Mouse (Mus musculus): ENCODE measurements around the gene Fcor.
A peak's percentile ranks its signal among the peaks of the same experiment; 100 is the strongest.

Gene Fcor

DNA sequence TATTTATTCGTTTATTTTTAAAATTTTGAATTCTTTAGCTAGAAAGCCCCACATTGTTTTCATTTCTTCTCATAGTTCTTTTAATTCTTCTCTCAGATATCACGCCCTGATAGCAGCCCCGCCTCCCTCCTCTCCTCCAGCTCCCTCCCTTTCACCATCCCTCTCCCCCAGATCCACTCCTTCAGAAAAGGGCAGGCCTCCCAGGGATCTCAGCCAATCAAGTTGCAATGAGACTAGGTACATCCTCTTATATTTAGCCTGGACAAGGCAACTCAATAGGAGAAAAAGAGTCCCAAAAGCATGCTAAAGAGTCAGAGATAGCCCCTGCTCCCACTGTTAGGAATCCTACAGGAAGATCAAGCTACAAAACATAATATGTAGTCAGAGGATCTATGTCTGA is 2.5 kb upstream of the Fcor start:
- no peak for DNase-seq (ENCODE audit: low spot score)

DNA sequence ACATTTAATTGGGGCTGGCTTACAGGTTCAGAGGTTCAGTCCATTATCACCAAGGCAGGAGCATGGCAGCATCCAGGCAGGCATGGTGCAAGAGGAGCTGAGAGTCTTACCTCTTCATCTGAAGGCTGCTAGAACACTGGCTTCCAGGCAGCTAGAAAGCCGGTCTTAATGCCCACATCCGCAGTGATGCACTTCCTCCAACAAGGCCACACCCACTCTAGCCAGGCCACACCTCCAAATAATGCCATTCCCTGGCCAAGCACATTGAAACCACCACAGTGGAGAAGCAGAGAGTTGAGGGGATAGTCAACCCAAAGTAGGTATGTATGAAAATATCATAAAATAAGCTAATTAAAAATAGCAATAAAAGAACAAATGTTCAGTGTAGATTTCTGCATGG is 1.8 kb downstream of the Fcor start:
- DNase-seq (ENCODE audit: low spot score), result no peak

DNA sequence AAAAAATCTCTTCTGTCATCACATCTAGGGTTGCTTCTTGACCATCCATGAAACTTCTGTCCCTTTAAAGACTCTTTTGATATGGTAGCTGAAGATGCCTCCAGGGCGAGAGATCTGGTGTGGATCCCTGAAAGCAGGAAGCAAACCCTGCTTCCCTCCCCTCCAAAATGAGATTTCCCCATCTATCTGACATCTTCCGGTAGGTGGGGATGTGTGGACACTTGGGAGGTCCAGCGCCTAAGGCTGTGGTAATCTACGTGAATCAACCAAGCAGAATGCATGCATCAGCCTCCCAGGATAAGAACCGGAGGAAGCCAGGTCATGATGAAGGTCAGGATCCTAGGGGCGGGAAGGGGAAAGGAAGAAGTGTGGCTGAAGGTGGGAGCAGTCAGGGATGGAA is 6.7 kb downstream of the Fcor start, which contains the start of gene Mcemp1:
Mcemp1 (plus strand) TSS at position 248 of the 400 bp plus-strand sequence.
- DNase-seq (ENCODE audit: low spot score), result no peak

DNA sequence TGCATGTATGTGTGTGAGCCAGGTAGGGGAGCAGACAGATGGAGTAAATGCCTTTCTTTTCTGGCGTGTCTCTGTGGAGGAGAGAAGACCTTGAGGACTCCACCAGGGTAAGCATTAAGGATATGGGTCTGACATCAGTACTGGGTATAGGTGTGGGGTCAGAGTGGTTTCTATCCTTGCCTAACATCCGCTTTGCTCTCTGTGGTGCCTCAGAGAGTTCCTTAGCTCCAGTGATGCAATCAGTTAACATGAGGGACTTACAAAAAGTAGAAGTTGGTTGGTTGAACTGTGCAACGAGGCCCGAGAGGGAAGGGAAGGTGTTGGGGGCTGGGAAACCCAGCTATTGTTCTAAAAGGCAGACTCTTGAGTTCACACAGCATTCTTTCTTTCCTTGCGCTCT is 7.8 kb downstream of the Fcor start:
- no peak for DNase-seq (ENCODE audit: low spot score)

DNA sequence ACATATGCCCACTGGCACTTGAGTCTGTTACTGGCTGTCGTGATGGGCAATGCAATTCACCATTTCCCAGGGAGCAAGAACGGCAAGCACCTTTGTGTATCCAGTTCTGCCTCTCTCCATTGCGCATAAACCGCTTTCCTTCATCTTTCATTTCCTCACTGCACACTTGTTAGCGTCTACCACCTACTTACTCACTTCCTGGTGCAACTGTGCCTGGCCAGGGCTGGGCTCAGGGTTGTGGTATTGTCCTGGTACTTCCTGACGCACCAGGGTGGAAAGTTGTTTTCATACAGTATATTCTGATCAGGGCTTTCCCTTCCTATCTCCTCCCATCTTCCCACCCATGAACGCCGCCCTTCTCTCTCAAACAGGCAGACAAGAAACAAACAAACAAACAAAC is 11.3 kb downstream of the Fcor start:
- no peak for DNase-seq (ENCODE audit: low spot score)

DNA sequence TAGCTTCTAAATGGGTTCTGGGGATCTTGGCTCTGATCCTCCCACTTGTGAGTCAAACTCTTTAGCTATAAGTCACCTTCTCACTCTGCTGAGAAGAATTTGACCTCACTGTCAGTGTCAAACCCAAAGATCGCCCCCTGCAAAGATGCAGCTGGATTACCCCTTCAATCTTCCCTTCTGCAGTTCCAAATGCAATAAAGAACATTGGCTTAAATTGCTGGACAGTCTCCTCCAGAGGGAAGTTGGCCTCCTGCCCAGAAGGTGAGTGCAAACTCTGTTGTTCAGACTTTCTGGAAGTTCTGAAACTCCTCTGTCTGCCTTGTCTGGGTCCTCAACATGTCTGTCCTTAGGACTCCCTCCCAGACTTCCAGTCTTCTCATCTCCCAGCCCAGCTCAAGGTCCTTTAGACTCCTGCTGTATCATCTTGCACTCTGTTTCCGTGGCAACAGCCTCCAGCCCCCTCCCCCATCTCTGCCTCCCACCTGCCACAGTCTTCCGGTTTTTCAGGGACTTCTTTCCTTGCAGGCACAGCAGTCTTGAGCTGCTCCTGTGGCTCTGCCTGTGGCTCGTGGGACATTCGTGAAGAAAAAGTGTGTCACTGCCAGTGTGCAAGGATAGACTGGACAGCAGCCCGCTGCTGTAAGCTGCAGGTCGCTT is 15.3 kb downstream of the Fcor start:
- DNase-seq (ENCODE audit: low spot score), result no peak

DNA sequence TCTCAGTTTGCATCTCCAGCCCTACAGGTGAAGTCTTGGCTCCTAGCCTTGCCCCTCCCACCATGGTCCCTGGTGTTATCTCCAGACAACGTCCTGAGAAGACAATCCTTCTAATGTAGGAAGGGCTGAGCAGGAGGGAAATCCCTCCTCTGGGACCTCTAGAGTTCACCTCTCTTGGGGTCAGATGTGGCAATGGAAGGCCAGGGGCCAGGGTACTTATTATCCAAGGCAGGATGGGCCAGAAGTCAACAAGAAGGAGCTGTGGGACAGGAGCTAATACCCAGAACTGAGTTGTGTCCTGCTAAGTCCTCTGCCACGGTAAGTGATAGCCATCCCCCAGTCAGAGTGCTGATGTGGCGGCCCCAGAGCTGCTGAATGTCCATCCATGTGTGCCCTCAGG is 16.6 kb downstream of the Fcor start, which contains the start of gene Retn:
Retn (plus strand) TSS at position 245 of the 400 bp plus-strand sequence.
- DNase-seq (ENCODE audit: low spot score), result no peak

DNA sequence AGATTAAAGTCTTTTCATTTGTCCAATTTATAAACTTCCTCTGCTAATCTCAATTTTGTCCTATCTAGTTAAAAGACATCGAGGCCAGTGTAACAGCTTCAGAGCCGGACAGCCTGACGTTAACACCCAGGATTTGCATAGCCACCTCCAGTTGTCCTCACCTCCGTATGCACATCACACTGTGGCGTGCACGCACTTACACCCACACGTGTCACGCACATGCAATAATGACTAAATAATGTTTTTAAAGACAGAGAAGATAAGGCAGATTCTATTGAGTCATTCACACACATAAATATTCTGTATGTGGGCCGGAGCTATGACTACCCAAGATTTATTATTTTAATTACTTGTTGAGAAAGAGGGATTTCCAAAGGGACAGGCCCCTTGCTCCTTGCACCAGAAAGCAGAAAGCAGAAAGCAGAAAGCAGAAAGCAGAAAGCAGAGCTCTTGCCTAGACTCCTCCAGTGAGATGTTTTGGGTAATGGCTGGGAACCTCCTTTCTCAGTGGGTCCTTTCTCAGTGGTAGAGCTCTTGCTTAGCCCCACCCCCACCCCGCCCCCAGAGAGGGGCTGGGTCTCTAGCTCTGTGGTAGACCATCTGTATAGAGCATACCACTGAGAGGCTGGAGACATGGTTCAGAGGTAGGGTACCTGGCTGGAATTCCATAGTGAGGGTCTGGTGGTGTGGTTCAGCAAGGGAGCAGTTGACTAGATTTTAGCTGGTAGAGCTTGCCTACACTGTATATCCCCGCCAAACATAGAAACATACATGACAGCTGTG is 17.2 kb downstream of the Fcor start:
- no peak for DNase-seq (ENCODE audit: low spot score)

DNA sequence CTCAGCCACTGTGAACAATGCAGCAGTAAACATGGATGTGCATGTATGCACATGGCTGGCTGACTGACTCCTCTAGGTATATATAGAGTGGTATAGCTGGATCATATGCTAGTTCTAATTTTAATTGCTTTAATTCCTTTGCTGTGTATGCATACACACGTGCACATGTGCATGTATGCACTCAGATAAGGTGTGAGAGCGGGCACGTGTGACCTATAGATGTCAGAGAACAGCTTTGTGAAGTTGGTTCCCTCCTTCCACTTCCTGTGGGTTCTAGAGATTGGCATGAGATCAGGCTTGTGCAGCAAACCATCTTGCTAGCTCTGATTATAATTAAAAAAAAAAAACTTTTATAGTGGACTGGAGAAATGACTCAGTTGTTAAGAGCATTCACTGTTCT is 19.3 kb downstream of the Fcor start:
- no peak for DNase-seq (ENCODE audit: low spot score)

DNA sequence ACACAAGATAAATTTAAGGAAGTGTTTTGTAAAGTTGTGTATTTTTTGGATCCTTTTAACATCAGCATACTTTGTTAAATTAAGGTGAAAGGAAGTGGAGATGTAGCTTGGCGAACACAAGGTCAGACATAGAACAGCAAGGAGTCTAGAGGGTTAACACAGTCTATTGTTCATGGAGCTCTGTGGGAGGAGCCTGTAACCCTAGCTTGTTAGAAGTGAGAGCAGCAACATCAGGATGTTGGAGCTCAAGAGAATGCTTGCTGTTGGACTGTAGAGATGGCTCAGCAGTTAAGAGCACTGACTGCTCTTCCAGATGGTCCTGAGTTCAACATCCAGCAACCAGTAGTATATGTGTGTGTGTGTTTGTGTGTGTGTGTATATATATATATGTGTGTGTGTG is 23.2 kb downstream of the Fcor start:
- DNase-seq (ENCODE audit: low spot score), result no peak

DNA sequence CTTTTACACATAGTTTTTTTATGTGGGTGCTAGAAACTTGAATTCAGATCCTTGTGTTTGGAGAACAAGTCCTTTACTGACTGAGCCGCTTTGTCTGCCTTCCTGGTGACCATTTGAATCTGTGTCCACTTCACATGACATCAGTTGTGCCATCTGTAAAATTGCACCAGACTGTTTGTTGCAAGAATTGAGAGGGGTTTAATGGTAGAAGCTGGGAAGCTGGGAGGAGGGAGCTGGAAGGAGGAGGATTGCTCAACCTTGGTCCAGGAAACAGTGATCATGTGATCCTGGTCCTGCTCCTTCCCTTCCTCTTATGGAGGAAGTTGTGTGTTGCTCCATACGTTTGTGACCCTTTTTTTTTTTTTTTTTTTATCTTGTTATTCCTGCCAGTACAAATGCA is 23.9 kb downstream of the Fcor start:
- DNase-seq (ENCODE audit: low spot score), result no peak

DNA sequence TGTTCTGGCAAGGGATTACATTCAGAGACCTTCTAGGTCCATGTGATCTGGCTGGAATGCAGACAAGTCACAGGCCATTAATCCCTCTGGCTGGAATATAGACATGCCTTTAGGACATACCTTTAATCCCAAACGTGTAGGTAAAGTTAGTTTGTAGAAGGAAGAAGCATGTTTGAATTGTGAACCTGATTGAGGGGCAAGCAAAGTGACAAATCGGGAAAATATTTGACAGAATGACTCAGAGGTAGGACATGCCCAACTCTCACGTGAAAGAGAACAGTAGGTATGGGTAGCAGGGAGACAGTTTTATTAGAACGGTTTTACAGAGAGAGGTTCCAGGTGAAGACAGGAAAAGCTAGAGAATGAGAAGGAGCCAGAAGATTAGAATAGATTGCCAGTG is 24.6 kb downstream of the Fcor start:
- no peak for DNase-seq (ENCODE audit: low spot score)

DNA sequence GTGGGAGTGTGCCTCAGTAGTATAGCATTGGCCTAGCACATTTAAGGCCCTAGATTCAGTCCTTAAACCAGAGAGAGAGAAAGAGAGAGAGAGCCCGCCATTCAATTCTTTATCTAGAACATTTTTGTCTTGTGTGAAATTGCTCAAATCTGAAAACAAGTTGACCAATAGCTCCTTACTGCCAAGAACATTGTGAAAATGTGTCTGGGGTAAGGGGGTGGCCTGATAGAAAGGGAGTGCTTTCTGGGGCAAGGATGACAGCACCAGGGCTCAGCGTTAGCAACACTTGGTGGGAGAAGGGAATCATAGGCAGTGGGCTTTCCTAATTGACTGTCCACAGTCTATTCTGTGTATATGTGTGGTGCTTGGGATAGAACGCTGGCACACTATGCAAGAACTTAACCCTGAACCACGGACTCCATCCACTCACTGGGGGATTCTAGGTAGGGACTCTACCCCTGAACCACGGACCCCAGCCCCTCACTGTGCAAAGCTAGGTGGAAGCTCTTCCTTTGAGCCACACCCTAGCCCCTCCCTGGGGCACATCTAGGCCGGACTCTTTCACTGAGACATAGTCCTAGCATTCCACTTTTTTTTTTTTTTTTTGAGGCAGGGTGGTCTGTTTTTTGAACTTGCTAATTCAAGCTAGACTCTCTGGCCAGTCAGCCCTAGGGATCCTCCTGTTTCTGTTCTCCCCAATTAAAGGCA is 25.2 kb downstream of the Fcor start:
- DNase-seq (ENCODE audit: low spot score), result no peak

DNA sequence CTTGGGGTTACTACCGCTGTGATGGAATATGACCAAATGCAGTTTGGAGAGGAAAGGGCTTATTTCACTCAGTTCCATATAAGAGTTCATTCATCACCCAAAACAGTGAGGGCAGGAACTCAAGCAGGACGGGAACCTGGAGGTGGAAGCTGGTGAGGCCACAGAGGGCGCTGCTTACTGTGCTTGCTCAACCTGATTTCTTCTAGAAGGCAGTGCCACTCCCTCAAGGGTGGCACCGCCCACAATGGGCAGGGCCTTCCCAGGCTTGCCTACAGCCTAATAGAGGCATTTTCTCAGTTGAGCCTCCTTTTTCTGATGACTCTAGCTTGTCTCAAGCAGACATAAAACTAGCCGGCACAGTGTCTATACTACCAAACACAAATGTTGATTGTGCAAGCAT is 26.4 kb downstream of the Fcor start:
- DNase-seq (ENCODE audit: low spot score), result peak; percentile 52

DNA sequence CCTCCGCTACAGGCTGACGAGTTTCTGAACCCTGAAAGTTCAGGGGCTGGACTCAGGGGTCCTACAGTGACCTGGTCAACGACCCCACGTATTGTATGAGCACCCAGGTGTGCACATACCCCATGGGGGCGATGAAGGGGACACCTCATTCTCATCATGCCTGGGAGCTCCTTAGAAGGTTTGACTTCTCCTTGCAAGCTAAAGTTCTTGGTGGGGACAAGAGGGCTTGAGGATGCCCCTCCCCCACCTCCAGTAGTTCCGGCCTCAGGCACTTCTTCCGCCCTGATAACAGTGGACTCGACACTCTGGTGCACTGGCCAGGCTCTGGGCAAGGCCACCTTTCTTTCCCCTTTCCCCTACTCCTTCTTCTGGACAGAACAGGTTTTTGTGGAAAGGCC is 40.7 kb downstream of the Fcor start:
- no peak for DNase-seq (ENCODE audit: low spot score)

DNA sequence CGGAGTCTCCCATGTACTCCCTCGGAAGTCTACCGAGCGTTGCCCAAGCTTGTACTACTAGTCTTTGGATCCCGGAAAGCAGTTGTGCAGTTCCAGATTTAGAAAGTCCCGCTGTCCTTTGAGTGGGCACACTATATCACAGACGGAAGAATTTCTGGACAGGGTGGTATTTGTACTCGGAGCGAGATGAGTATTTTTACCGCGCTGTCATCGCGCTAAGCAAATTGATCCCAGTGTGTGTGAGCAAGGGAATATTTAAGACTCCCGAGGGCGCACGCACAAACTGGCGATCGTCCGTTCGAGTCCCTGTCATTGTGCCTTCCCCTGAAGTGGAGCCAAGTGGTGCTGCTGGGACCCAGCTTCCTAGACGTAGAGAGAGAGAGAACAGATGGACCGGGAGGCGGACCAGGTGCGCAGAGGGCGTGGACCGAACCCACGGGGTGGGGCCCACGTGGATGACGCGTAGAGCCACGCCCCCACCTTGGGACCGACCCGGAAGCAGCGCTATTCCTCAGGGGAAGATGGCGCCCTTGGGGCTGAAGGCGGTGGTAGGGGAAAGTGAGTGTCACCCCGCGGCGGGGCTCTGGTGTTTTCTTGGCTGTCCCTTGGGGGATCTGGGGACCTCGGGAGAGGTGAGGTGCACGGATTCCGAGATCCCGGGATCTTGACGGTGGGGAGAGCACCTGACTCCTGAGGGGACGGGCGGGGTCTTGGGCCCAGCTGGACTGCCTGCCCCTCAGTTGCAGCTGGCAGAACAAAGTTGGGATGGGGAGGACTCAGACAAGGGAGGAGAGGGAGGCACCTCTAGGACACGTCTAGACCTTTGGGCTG is 41.3 kb downstream of the Fcor start, which contains the start of gene Stxbp2:
Stxbp2 (plus strand) TSS at position 309 of the 831 bp plus-strand sequence.
- peak; percentile 75 for DNase-seq (ENCODE audit: low spot score)

DNA sequence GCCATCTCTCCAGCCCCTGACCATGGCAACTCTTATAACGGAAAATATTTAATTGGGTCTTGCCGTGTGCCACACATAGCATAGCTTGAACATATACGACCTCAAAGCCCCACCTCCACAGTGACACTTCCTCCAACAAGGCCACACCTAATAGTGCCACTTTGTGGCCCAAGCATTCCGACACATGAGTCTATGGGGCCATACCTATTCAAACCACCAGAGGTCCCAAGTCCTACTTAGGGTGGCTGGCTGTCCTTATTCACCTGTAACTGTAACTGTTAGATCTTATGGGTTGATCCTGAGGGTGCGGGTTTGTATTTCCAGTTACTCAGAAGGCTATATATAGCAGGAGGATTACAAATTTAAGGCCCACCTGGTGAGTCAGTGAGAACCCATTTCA is 44.1 kb downstream of the Fcor start:
- DNase-seq (ENCODE audit: low spot score), result no peak

DNA sequence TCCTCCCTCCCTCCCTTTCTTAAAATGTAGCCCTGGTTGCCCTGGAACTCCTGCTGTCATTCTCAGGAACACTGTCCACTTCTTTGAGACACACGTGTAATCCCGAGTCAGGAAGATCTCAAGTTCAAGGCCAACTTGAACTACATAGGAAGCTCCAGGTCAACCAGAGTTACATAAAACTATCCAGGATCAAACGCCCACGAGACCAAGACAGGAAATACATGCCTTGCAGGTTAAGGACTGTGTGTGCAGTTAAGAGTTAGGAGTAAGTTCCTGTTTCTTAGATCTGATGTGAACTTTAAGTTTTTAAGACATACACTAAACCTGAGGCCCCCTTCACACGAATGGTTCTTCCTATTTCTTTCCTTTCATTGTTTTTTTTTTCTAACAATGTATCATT is 45.2 kb downstream of the Fcor start:
- DNase-seq (ENCODE audit: low spot score), result no peak

DNA sequence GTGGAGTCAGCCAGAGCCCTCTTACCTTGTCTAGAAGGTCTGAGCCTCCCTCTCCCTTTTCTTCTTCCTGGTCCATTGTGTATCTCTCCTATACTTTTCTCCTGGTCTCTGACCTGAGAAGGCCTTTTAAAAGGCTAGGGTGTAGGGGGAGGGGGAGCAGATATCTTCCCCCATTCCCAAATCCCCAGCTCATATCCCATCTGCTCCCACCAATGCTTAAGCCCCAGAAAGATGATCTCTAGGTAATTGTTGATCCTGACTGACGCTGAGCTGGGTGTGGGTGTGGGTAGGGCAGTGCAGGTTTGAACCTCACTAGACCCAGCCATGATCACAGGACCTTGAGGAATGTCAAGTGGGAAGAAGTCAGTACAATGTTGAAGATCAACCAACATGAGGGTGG is 46.7 kb downstream of the Fcor start, which contains the start of gene Pcp2:
Pcp2 (minus strand) TSS at position 101 of the 400 bp plus-strand sequence.
- DNase-seq (ENCODE audit: low spot score), result no peak

DNA sequence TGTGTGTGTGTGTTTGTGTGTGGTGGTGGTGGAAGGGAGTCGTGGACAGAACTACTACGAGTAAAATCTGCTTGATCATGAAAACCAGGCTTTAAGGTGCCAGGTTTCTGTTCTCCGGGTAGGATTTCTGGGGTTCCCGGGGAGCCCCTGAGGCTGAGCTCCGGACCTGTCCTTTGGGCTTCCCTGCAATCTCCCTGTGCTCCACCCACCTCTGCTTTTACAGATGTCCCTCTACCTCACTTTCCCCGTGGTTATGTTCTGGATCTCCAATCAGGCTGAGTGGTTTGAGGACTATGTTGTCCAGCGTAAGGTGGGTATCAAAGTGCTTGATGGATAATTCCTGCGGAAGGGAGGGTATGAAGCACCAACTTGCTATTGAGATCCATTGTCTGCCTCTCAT is 50.0 kb downstream of the Fcor start:
- no peak for DNase-seq (ENCODE audit: low spot score)

DNA sequence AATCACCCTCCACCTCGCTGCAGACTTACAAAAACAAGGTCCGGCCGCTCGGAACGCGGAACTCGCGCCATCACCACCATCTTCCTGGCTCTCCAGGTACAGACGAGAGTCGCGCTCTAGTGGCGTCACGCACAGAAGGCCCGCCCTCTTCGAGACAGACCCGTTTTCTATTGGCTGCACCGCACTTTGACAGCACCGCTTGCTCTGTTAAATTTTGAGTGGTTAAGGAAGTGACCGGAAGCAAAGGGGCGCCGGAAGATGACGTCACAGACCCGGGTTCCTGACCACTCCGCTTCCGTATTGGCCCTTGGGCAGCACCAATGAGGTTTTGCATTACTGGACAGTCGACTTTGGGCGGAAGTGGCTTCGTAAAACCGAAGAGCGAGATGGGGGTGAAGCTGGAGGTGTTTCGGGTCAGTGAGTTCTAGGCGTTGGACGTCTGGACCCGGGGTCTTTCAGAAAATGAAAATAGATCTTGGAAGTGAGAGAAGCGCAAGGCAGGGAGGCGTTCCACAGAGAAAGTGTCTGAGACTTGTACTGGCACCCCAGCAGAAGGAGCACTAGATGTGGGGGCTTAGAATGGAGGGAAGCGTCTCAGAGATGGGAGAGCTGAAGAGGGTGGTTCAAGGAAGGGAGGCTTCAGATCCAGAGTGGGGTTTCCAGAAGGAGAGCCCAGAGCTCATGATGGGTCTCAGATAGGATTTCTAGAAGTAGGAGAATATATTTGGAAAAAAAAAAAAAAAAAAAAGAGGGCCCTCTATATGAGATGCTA is 50.8 kb downstream of the Fcor start, which contains the start of the genes Xab2 and Pet100:
Xab2 (minus strand) TSS at position 118 of the 772 bp plus-strand sequence.
Pet100 (plus strand) TSS at position 350 of the 772 bp plus-strand sequence.
- peak; percentile 97 for DNase-seq (ENCODE audit: low spot score)

Measured in ovary, postnatal 36 days (tissue).